Mouse (Mus musculus): Measurements from ENCODE around the gene Rab35. TPM values are rescaled to one million over a fixed set of nuclear protein-coding genes. Genes with fewer than 3 reads are reported as not detected.

Gene Rab35
- 59.9 and 71.0 TPM in 2 replicates for polyA plus RNA-seq (2012; ENCODE audit: insufficient read depth, insufficient read length, missing spikeins)

- H3K4me1 ChIP-seq (ENCODE audit: control insufficient read depth, insufficient read depth, low read length): peaks cover 51% of the 10 kb centered on the region
- TF ChIP-seq POLR2A (IDR thresholded peaks at IDR 0.05; ENCODE audit: borderline replicate concordance, low read depth, low read length) (peak; percentile 77), CTCF (IDR thresholded peaks at IDR 0.05; ENCODE audit: low read depth, low read length) (no peak)
- peak within 1 kb of the TSS; percentile 92 for H3K4me3 ChIP-seq (ENCODE audit: insufficient read depth, low read length)
- peak within 1 kb of the TSS; percentile 61 for H3K27ac ChIP-seq (ENCODE audit: insufficient read depth, low read depth, low read length)
Observed at GRCm38 (mm10) chr5:115631505-115632357, at the start of gene Rab35. Gene Rab35, plus strand, starts transcription at chr5:115631908.

- TF ChIP-seq POLR2A (IDR thresholded peaks at IDR 0.05; ENCODE audit: borderline replicate concordance, low read depth, low read length): no peak
- TF ChIP-seq CTCF (IDR thresholded peaks at IDR 0.05; ENCODE audit: low read depth, low read length): no peak
Observed at GRCm38 (mm10) chr5:115585616-115586015, 46.1 kb upstream of the Rab35 start.

GRCm38 (mm10) chr5:115586166-115586565, 45.5 kb upstream of the Rab35 start:
- TF ChIP-seq POLR2A (IDR thresholded peaks at IDR 0.05; ENCODE audit: borderline replicate concordance, low read depth, low read length) (no peak), CTCF (IDR thresholded peaks at IDR 0.05; ENCODE audit: low read depth, low read length) (no peak)
- Histone ChIP-seq H3K4me1 (ENCODE audit: control insufficient read depth, insufficient read depth, low read length) (no peaks in the 10 kb centered on the region), H3K4me3 (ENCODE audit: insufficient read depth, low read length) (no peak overlapping the region), H3K27ac (ENCODE audit: insufficient read depth, low read depth, low read length) (no peak overlapping the region)

More at GRCm38 (mm10) chr5:115585616-115586015, 46.1 kb upstream of the Rab35 start:
- H3K4me1 ChIP-seq (ENCODE audit: control insufficient read depth, insufficient read depth, low read length): no peaks in the 10 kb centered on the region
- H3K27ac ChIP-seq (ENCODE audit: insufficient read depth, low read depth, low read length): no peak overlapping the region
- no peak overlapping the region for H3K4me3 ChIP-seq (ENCODE audit: insufficient read depth, low read length)

- Histone ChIP-seq H3K4me1 (ENCODE audit: control insufficient read depth, insufficient read depth, low read length) (no peaks in the 10 kb centered on the region), H3K27ac (ENCODE audit: insufficient read depth, low read depth, low read length) (no peak overlapping the region)
- TF ChIP-seq POLR2A (IDR thresholded peaks at IDR 0.05; ENCODE audit: borderline replicate concordance, low read depth, low read length) (no peak), CTCF (IDR thresholded peaks at IDR 0.05; ENCODE audit: low read depth, low read length) (no peak)
Observed at GRCm38 (mm10) chr5:115586780-115587179, 44.9 kb upstream of the Rab35 start.

GRCm38 (mm10) chr5:115591028-115591427, 40.7 kb upstream of the Rab35 start:
- no peak overlapping the region for H3K4me3 ChIP-seq (ENCODE audit: insufficient read depth, low read length)
- no peak overlapping the region for H3K27ac ChIP-seq (ENCODE audit: insufficient read depth, low read depth, low read length)
- H3K4me1 ChIP-seq (ENCODE audit: control insufficient read depth, insufficient read depth, low read length): no peaks in the 10 kb centered on the region
- no peak for TF ChIP-seq CTCF (IDR thresholded peaks at IDR 0.05; ENCODE audit: low read depth, low read length)
- TF ChIP-seq POLR2A (IDR thresholded peaks at IDR 0.05; ENCODE audit: borderline replicate concordance, low read depth, low read length): no peak

More at GRCm38 (mm10) chr5:115586780-115587179, 44.9 kb upstream of the Rab35 start:
- H3K4me3 ChIP-seq (ENCODE audit: insufficient read depth, low read length): no peak overlapping the region

GRCm38 (mm10) chr5:115591506-115591905, 40.2 kb upstream of the Rab35 start:
- TF ChIP-seq POLR2A (IDR thresholded peaks at IDR 0.05; ENCODE audit: borderline replicate concordance, low read depth, low read length) (no peak), CTCF (IDR thresholded peaks at IDR 0.05; ENCODE audit: low read depth, low read length) (no peak)
- no peak overlapping the region for H3K4me3 ChIP-seq (ENCODE audit: insufficient read depth, low read length)
- no peak overlapping the region for H3K27ac ChIP-seq (ENCODE audit: insufficient read depth, low read depth, low read length)
- H3K4me1 ChIP-seq (ENCODE audit: control insufficient read depth, insufficient read depth, low read length): no peaks in the 10 kb centered on the region

GRCm38 (mm10) chr5:115603561-115603960, 28.1 kb upstream of the Rab35 start:
- H3K4me3 ChIP-seq (ENCODE audit: insufficient read depth, low read length): no peak overlapping the region
- H3K4me1 ChIP-seq (ENCODE audit: control insufficient read depth, insufficient read depth, low read length): no peaks in the 10 kb centered on the region
- H3K27ac ChIP-seq (ENCODE audit: insufficient read depth, low read depth, low read length): no peak overlapping the region
- TF ChIP-seq POLR2A (IDR thresholded peaks at IDR 0.05; ENCODE audit: borderline replicate concordance, low read depth, low read length) (no peak), CTCF (IDR thresholded peaks at IDR 0.05; ENCODE audit: low read depth, low read length) (no peak)

- H3K4me3 ChIP-seq (ENCODE audit: insufficient read depth, low read length): no peak overlapping the region
- H3K27ac ChIP-seq (ENCODE audit: insufficient read depth, low read depth, low read length): no peak overlapping the region
- TF ChIP-seq POLR2A (IDR thresholded peaks at IDR 0.05; ENCODE audit: borderline replicate concordance, low read depth, low read length): no peak
- no peak for TF ChIP-seq CTCF (IDR thresholded peaks at IDR 0.05; ENCODE audit: low read depth, low read length)
- H3K4me1 ChIP-seq (ENCODE audit: control insufficient read depth, insufficient read depth, low read length): no peaks in the 10 kb centered on the region
Observed at GRCm38 (mm10) chr5:115611566-115611965, 20.1 kb upstream of the Rab35 start.

GRCm38 (mm10) chr5:115613332-115613731, 18.4 kb upstream of the Rab35 start:
- Histone ChIP-seq H3K4me1 (ENCODE audit: control insufficient read depth, insufficient read depth, low read length) (no peaks in the 10 kb centered on the region), H3K4me3 (ENCODE audit: insufficient read depth, low read length) (no peak overlapping the region), H3K27ac (ENCODE audit: insufficient read depth, low read depth, low read length) (no peak overlapping the region)
- TF ChIP-seq CTCF (IDR thresholded peaks at IDR 0.05; ENCODE audit: low read depth, low read length) (no peak), POLR2A (IDR thresholded peaks at IDR 0.05; ENCODE audit: borderline replicate concordance, low read depth, low read length) (no peak)

- Histone ChIP-seq H3K4me3 (ENCODE audit: insufficient read depth, low read length) (no peak overlapping the region), H3K27ac (ENCODE audit: insufficient read depth, low read depth, low read length) (no peak overlapping the region), H3K4me1 (ENCODE audit: control insufficient read depth, insufficient read depth, low read length) (no peaks in the 10 kb centered on the region)
- TF ChIP-seq POLR2A (IDR thresholded peaks at IDR 0.05; ENCODE audit: borderline replicate concordance, low read depth, low read length): no peak
- TF ChIP-seq CTCF (IDR thresholded peaks at IDR 0.05; ENCODE audit: low read depth, low read length): no peak; the same call in 1 of the 2 replicates
Observed at GRCm38 (mm10) chr5:115614948-115615347, 16.8 kb upstream of the Rab35 start.

Data from bone marrow macrophage, adult 2 months (primary cell).